Mouse (Mus musculus): ENCODE measurements around the gene Lrrc66. TPM values are rescaled to one million over a fixed set of nuclear protein-coding genes. Genes with fewer than 3 reads are reported as not detected.

The Lrrc66 gene
- polyA plus RNA-seq, 1 experiment from 2014 or later: not detected

GRCm38 (mm10) chr5:73564038-73564437, 68.3 kb downstream of the Lrrc66 start:
- Histone ChIP-seq H3K4me3 (ENCODE audit: low read depth, low read length) (no peak overlapping the region), H3K36me3 (ENCODE audit: control insufficient read depth, insufficient read depth, low read length) (peaks cover 17% of the 10 kb centered on the region), H3K4me2 (ENCODE audit: low read length) (no peak overlapping the region), H3K4me1 (ENCODE audit: control insufficient read depth, insufficient read depth, low read length) (no peaks in the 10 kb centered on the region), H3K9ac (ENCODE audit: low read length) (no peak overlapping the region), H3K9me3 (replicated peaks; ENCODE audit: control insufficient read depth, low read length) (no peaks in the 10 kb centered on the region), H3K27me3 (replicated peaks; ENCODE audit: control insufficient read depth, insufficient read depth, low read length) (no peaks in the 10 kb centered on the region), H3K27ac (ENCODE audit: low read depth, low read length) (no peak overlapping the region)
- ATAC-seq: no peak
- no peak for DNase-seq (ENCODE audit: low spot score)
- 79% methylated on average over 6 of the region's 6 CpGs for WGBS

- Histone ChIP-seq H3K4me1 (ENCODE audit: control insufficient read depth, insufficient read depth, low read length) (no peaks in the 10 kb centered on the region), H3K9ac (ENCODE audit: low read length) (no peak overlapping the region), H3K9me3 (replicated peaks; ENCODE audit: control insufficient read depth, low read length) (no peaks in the 10 kb centered on the region), H3K4me2 (ENCODE audit: low read length) (no peak overlapping the region), H3K36me3 (ENCODE audit: control insufficient read depth, insufficient read depth, low read length) (peaks cover 48% of the 10 kb centered on the region), H3K27ac (ENCODE audit: low read depth, low read length) (no peak overlapping the region), H3K4me3 (ENCODE audit: low read depth, low read length) (no peak overlapping the region), H3K27me3 (replicated peaks; ENCODE audit: control insufficient read depth, insufficient read depth, low read length) (no peaks in the 10 kb centered on the region)
- ATAC-seq: no peak
- WGBS: 95% methylated on average over 6 of the region's 6 CpGs
- no peak for DNase-seq (ENCODE audit: low spot score)
These were observed 73.6 kb downstream of the Lrrc66 start for GRCm38 (mm10) chr5:73558756-73559155.

GRCm38 (mm10) chr5:73556733-73557425, 75.4 kb downstream of the Lrrc66 start:
- peaks cover 59% of the 10 kb centered on the region for H3K36me3 ChIP-seq (ENCODE audit: control insufficient read depth, insufficient read depth, low read length)
- no peaks in the 10 kb centered on the region for H3K27me3 ChIP-seq (replicated peaks; ENCODE audit: control insufficient read depth, insufficient read depth, low read length)
- H3K9me3 ChIP-seq (replicated peaks; ENCODE audit: control insufficient read depth, low read length): no peaks in the 10 kb centered on the region
- ATAC-seq (no peak; the same call in 1 of the 2 replicates), DNase-seq (ENCODE audit: low spot score) (no peak)
- no peak overlapping the region for H3K9ac ChIP-seq (ENCODE audit: low read length)
- no peaks in the 10 kb centered on the region for H3K4me1 ChIP-seq (ENCODE audit: control insufficient read depth, insufficient read depth, low read length)
- H3K4me2 ChIP-seq (ENCODE audit: low read length): no peak overlapping the region
- no peak overlapping the region for H3K27ac ChIP-seq (ENCODE audit: low read depth, low read length)
- H3K4me3 ChIP-seq (ENCODE audit: low read depth, low read length): no peak overlapping the region
- 77% methylated on average over 12 of the region's 12 CpGs for WGBS

Other genes with a start within 250 kb of the Lrrc66 start
- 0.26 TPM in 1 of 2 replicates, not detected in the other for gene Cwh43, start 226.5 kb downstream of the Lrrc66 start, polyA plus RNA-seq (2014; fragmentation: Nextera tagmentation; extraction: Ambion mirVana)
- 52.8 and 55.4 TPM in 2 replicates for gene Dcun1d4, start 151.5 kb downstream of the Lrrc66 start, polyA plus RNA-seq (2014; fragmentation: Nextera tagmentation; extraction: Ambion mirVana)
- gene Sgcb, start 15.3 kb upstream of the Lrrc66 start, polyA plus RNA-seq (2014; fragmentation: Nextera tagmentation; extraction: Ambion mirVana): 20.9 and 25.6 TPM in 2 replicates
- gene Spata18, start 18.9 kb upstream of the Lrrc66 start, polyA plus RNA-seq (2014; fragmentation: Nextera tagmentation; extraction: Ambion mirVana): 0.36 and 0.83 TPM in 2 replicates